Mouse (Mus musculus) liver, postnatal 0 days (tissue): ENCODE measurements at regions not wholly inside any gene's neighbourhood (a gene's known extent, or its start where the extent isn't known, plus 50 kb on each side); places are given as distances from the start of the nearest gene placed in this dataset.

Experiments used
- CTCF ChIP-seq: sonication (generic); IDR thresholded peaks from 2 replicates; pipeline ENCODE4 v1.5.1; 2016; ENCODE audit warnings: antibody characterized with exemption, low read depth
- EP300 ChIP-seq: IDR thresholded peaks from 2 replicates; pipeline ENCODE4 v1.6.1; 2016; ENCODE audit warnings: antibody characterized with exemption, low read depth, mild to moderate bottlenecking

- TF ChIP-seq CTCF (no peak), EP300 (no peak)
These were observed 63.3 kb upstream of the Cnksr3 start for GRCm38 (mm10) chr10:7275357-7275756.
